Mouse (Mus musculus): ENCODE measurements at regions not wholly inside any gene's neighbourhood (a gene's known extent, or its start where the extent isn't known, plus 50 kb on each side); places are given as distances from the start of the nearest gene placed in this dataset.

GRCm38 (mm10) chr1:19528871-19529270 lies 320.2 kb downstream of the Tfap2b start:
- DNase-seq (ENCODE audit: low read depth), result peak; percentile 64

GRCm38 (mm10) chr1:19531406-19531805 lies 322.7 kb downstream of the Tfap2b start:
- no peak for DNase-seq (ENCODE audit: low read depth)

- no peak for DNase-seq (ENCODE audit: low read depth)
These were observed 326.3 kb downstream of the Tfap2b start for GRCm38 (mm10) chr1:19534990-19535389.

- DNase-seq (ENCODE audit: low read depth), result no peak
These were observed 334.3 kb downstream of the Tfap2b start for GRCm38 (mm10) chr1:19543011-19543410.

- DNase-seq (ENCODE audit: low read depth), result no peak
These were observed 357.0 kb downstream of the Tfap2b start for GRCm38 (mm10) chr1:19565755-19566154.

GRCm38 (mm10) chr1:19583071-19584034 lies 374.6 kb downstream of the Tfap2b start:
- DNase-seq (ENCODE audit: low read depth), result no peak

- DNase-seq (ENCODE audit: low read depth), result no peak
These were observed 396.8 kb downstream of the Tfap2b start for GRCm38 (mm10) chr1:19605506-19605905.

- DNase-seq (ENCODE audit: low read depth), result no peak
These were observed 407.0 kb downstream of the Tfap2b start for GRCm38 (mm10) chr1:19615688-19616087.

GRCm38 (mm10) chr1:19639136-19639535 lies 430.4 kb downstream of the Tfap2b start:
- no peak for DNase-seq (ENCODE audit: low read depth)

GRCm38 (mm10) chr1:19647713-19648589 lies 439.2 kb downstream of the Tfap2b start:
- DNase-seq (ENCODE audit: low read depth), result no peak

- peak; percentile 78 for DNase-seq (ENCODE audit: low read depth)
These were observed 453.4 kb downstream of the Tfap2b start for GRCm38 (mm10) chr1:19662142-19662541.

- peak; percentile 77 for DNase-seq (ENCODE audit: low read depth)
These were observed 454.1 kb downstream of the Tfap2b start for GRCm38 (mm10) chr1:19662779-19663178.

GRCm38 (mm10) chr1:19673448-19674396 lies 465.0 kb downstream of the Tfap2b start:
- DNase-seq (ENCODE audit: low read depth), result peak; percentile 73

- DNase-seq (ENCODE audit: low read depth), result no peak
These were observed 465.7 kb downstream of the Tfap2b start for GRCm38 (mm10) chr1:19674397-19674770.

GRCm38 (mm10) chr1:19681024-19681778 lies 472.5 kb downstream of the Tfap2b start:
- no peak for DNase-seq (ENCODE audit: low read depth)

Data from gonadal fat pad, adult 2 months (tissue).